Mouse (Mus musculus) adrenal gland, postnatal 25 days (tissue): ENCODE results near the gene Atg9b. TPM values are rescaled to one million over a fixed set of nuclear protein-coding genes. Genes with fewer than 3 reads are reported as not detected.
A peak's percentile ranks its signal among the peaks of the same experiment; 100 is the strongest.

ENCODE experiments used
- DNase-seq: peaks from one replicate; pipeline ENCODE4 v3.0.0; 2021; ENCODE audit warnings: mixed read lengths
- total RNA-seq: library from RNA; stranded (reverse); gene quantifications from 2 replicates; pipeline ENCODE4 v1.2.3, GENCODE M21; 2021

The Atg9b gene
- total RNA-seq, 1 experiment from 2014 or later, result 0.27 TPM

GRCm38 (mm10) chr5:24348128-24348527 lies 43.8 kb downstream of the Atg9b start:
- DNase-seq, result peak; percentile 85

GRCm38 (mm10) chr5:24347186-24347875 lies 44.6 kb downstream of the Atg9b start:
- DNase-seq, result no peak

- no peak for DNase-seq
Observed at GRCm38 (mm10) chr5:24346313-24346712, 45.6 kb downstream of the Atg9b start.

- DNase-seq, result no peak
Observed at GRCm38 (mm10) chr5:24344477-24345051, 47.4 kb downstream of the Atg9b start.

GRCm38 (mm10) chr5:24343977-24344436 lies 47.9 kb downstream of the Atg9b start:
- no peak for DNase-seq

- DNase-seq, result no peak
Observed at GRCm38 (mm10) chr5:24343379-24343778, 48.6 kb downstream of the Atg9b start.

- no peak for DNase-seq
Observed at GRCm38 (mm10) chr5:24342966-24343365, 49.0 kb downstream of the Atg9b start.

- DNase-seq, result no peak
Observed at GRCm38 (mm10) chr5:24342205-24342963, 49.6 kb downstream of the Atg9b start.

- no peak for DNase-seq
Observed at GRCm38 (mm10) chr5:24337821-24338220, 54.1 kb downstream of the Atg9b start.

- no peak for DNase-seq
Observed at GRCm38 (mm10) chr5:24337366-24337765, 54.6 kb downstream of the Atg9b start.

- DNase-seq, result peak; percentile 58
Observed at GRCm38 (mm10) chr5:24335888-24336511, 55.9 kb downstream of the Atg9b start.

GRCm38 (mm10) chr5:24334749-24335148 lies 57.2 kb downstream of the Atg9b start:
- DNase-seq, result no peak

Other genes with a start within 250 kb of the Atg9b start
- 8.8 and 11.8 TPM in 2 replicates for gene Nupl2, start 227.2 kb downstream of the Atg9b start, total RNA-seq
- 12.7 and 26.0 TPM in 2 replicates for gene Kcnh2, start 40.5 kb downstream of the Atg9b start, total RNA-seq
- 8.3 and 8.7 TPM in 2 replicates for gene Nos3, start 27.3 kb downstream of the Atg9b start, total RNA-seq
- gene Abcb8, start 1.5 kb upstream of the Atg9b start, total RNA-seq, result 83.6 and 88.2 TPM in 2 replicates
- gene Asic3, start 21.2 kb upstream of the Atg9b start, total RNA-seq, result 0.43 TPM in 1 of 2 replicates, not detected in the other
- gene Cdk5, start 31.4 kb upstream of the Atg9b start, total RNA-seq, result 46.4 and 51.2 TPM in 2 replicates
- 50.5 and 59.1 TPM in 2 replicates for gene Slc4a2, start 31.7 kb upstream of the Atg9b start, total RNA-seq
- 114 and 119 TPM in 2 replicates for gene Fastk, start 53.1 kb upstream of the Atg9b start, total RNA-seq
- 12.5 and 16.8 TPM in 2 replicates for gene Tmub1, start 55.7 kb upstream of the Atg9b start, total RNA-seq
- gene Agap3, start 60.0 kb upstream of the Atg9b start, total RNA-seq, result 75.6 and 89.0 TPM in 2 replicates
- gene Gbx1, start 135.1 kb upstream of the Atg9b start, total RNA-seq, result not detected in 2 replicates
- gene Asb10, start 148.8 kb upstream of the Atg9b start, total RNA-seq, result 0.67 TPM in 1 of 2 replicates, not detected in the other
- not detected in 2 replicates for gene 4931409K22Rik, start 164.7 kb upstream of the Atg9b start, total RNA-seq
- 74.1 and 76.8 TPM in 2 replicates for gene Abcf2, start 185.3 kb upstream of the Atg9b start, total RNA-seq
- gene Chpf2, start 194.6 kb upstream of the Atg9b start, total RNA-seq, result 40.7 and 66.4 TPM in 2 replicates
- 14.5 and 18.7 TPM in 2 replicates for gene Smarcd3, start 232.3 kb upstream of the Atg9b start, total RNA-seq